Mouse (Mus musculus) ES-E14 (cell line): ENCODE measurements around the gene Cux1. TPM values are rescaled to one million over a fixed set of nuclear protein-coding genes. Genes with fewer than 3 reads are reported as not detected.
A peak's percentile ranks its signal among the peaks of the same experiment; 100 is the strongest.

Experiments used
- DNase-seq: peaks from one replicate; pipeline ENCODE4 v3.0.0-alpha.2; 2013; ENCODE audit warnings: low read depth, low spot score
- H3K27ac ChIP-seq: 2 replicates; pipeline ENCODE4 v1.5.1; 2012; ENCODE audit warnings: low read depth, mild to moderate bottlenecking, low read length, moderate library complexity, mixed read lengths; ENCODE audit not compliant: poor library complexity, insufficient read depth, severe bottlenecking
- H3K36me3 ChIP-seq: 2 replicates; pipeline ENCODE4 v1.6.1; 2012; ENCODE audit warnings: mild to moderate bottlenecking, low read length, moderate library complexity, mixed read lengths; ENCODE audit not compliant: control insufficient read depth, poor library complexity, insufficient read depth, severe bottlenecking
- H3K4me1 ChIP-seq, 2 experiments: fragments of 150-350 bp in 1 of 2; sonication (generic) in 1 of 2; 2 replicates each; pipeline ENCODE4 v1.6.1; 2012; ENCODE audit warnings: low read length in 2 of 2, mild to moderate bottlenecking in 1 of 2, mixed read lengths in 1 of 2; ENCODE audit not compliant: control insufficient read depth in 2 of 2, insufficient read depth in 2 of 2, poor library complexity in 1 of 2
- H3K4me3 ChIP-seq, 2 experiments: fragments of 150-350 bp in 1 of 2; sonication (generic) in 1 of 2; 2 replicates each; pipeline ENCODE4 v1.5.1; 2012; ENCODE audit warnings: low read length in 2 of 2, low read depth in 1 of 2, mild to moderate bottlenecking in 1 of 2, mixed read lengths in 1 of 2; ENCODE audit not compliant: insufficient read depth in 1 of 2, poor library complexity in 1 of 2, severe bottlenecking in 1 of 2
- H3K9ac ChIP-seq: 2 replicates; pipeline ENCODE4 v1.6.1; 2012; ENCODE audit warnings: low read depth, mild to moderate bottlenecking, low read length, mixed read lengths; ENCODE audit not compliant: poor library complexity, insufficient read depth, severe bottlenecking
- H3K9me3 ChIP-seq: fragments of 150-350 bp; sonication (generic); 2 replicates; pipeline ENCODE4 v1.6.1; 2012; ENCODE audit warnings: low read depth, mild to moderate bottlenecking, low read length; ENCODE audit not compliant: control insufficient read depth, insufficient read depth
- CHD2 ChIP-seq: IDR thresholded peaks from 2 replicates; pipeline ENCODE4 v1.6.1; 2014; ENCODE audit warnings: mild to moderate bottlenecking, low read depth, low read length, inconsistent platforms
- HCFC1 ChIP-seq: IDR thresholded peaks from 2 replicates; pipeline ENCODE4 v1.6.1; 2012; ENCODE audit warnings: low read length, inconsistent platforms, borderline replicate concordance; ENCODE audit not compliant: insufficient read depth
- MAFK ChIP-seq: IDR thresholded peaks from 2 replicates; pipeline ENCODE4 v1.6.1; 2014; ENCODE audit warnings: mild to moderate bottlenecking, low read depth, low read length, inconsistent platforms; ENCODE audit not compliant: insufficient read depth
- ZC3H11A ChIP-seq: IDR thresholded peaks from 2 replicates; pipeline ENCODE4 v1.6.1; 2012; ENCODE audit warnings: low read depth, mild to moderate bottlenecking, inconsistent platforms, low read length, borderline replicate concordance
- ZNF384 ChIP-seq: IDR thresholded peaks from 2 replicates; pipeline ENCODE4 v1.6.1; 2012; ENCODE audit warnings: low read depth, low read length, inconsistent platforms
- in situ Hi-C, 2 experiments: fragments of 600-800 bp; cut with MboI; formaldehyde crosslinking; loops; one replicate each; pipeline ENCODE4 v1.15.1; 2025; ENCODE audit warnings: low sequenced_read_pairs in 2 of 2, inconsistent platforms in 1 of 2; ENCODE audit not compliant: unreplicated experiment in 2 of 2
- total RNA-seq: library from RNA; depleted of rRNA; stranded (reverse); fragments of 300-350 nt; gene quantifications from 2 replicates; pipeline ENCODE4 v1.2.3, GENCODE M21; 2012

The Cux1 gene
- total RNA-seq, 1 experiment, result 23.6 TPM

- H3K27ac ChIP-seq, result no peak overlapping the region
- TF ChIP-seq HCFC1, result no peak
- TF ChIP-seq ZC3H11A, result no peak
- TF ChIP-seq ZNF384, result no peak
- no peak for TF ChIP-seq MAFK
- TF ChIP-seq CHD2, result no peak
- no peak overlapping the region for H3K4me3 ChIP-seq
- no peaks in the 10 kb centered on the region for H3K36me3 ChIP-seq
- no peak overlapping the region for H3K9ac ChIP-seq
- peaks cover 1 to 20% of the 10 kb centered on the region in 2 experiments; a peak in 2 of 4 replicates for H3K4me1 ChIP-seq
- H3K9me3 ChIP-seq, result no peaks in the 10 kb centered on the region
- DNase-seq, result no peak
- in situ Hi-C loops, result no loop called here
These were observed 173.7 kb downstream of the Cux1 start for GRCm38 (mm10) chr5:136393621-136394020.

- in situ Hi-C loops, result no loop called here
These were observed 180.5 kb downstream of the Cux1 start for GRCm38 (mm10) chr5:136386757-136387156.

GRCm38 (mm10) chr5:136385161-136385560 is 182.1 kb downstream of the Cux1 start:
- no peaks in the 10 kb centered on the region for H3K9me3 ChIP-seq
- no peak for TF ChIP-seq HCFC1
- TF ChIP-seq ZNF384, result no peak
- TF ChIP-seq MAFK, result no peak
- no peak for TF ChIP-seq CHD2
- no peak for TF ChIP-seq ZC3H11A

More at GRCm38 (mm10) chr5:136386757-136387156, 180.5 kb downstream of the Cux1 start:
- no peak overlapping the region for H3K27ac ChIP-seq
- no peak overlapping the region for H3K4me3 ChIP-seq
- no peak for DNase-seq
- no peaks in the 10 kb centered on the region for H3K9me3 ChIP-seq
- no peaks in the 10 kb centered on the region for H3K4me1 ChIP-seq
- TF ChIP-seq MAFK (no peak), ZNF384 (peak; percentile 83)
- H3K9ac ChIP-seq, result no peak overlapping the region
- no peaks in the 10 kb centered on the region; the same call in 1 of the 2 replicates for H3K36me3 ChIP-seq

GRCm38 (mm10) chr5:136382261-136383005 is 184.9 kb downstream of the Cux1 start:
- TF ChIP-seq MAFK (no peak), HCFC1 (no peak)

More at GRCm38 (mm10) chr5:136385161-136385560, 182.1 kb downstream of the Cux1 start:
- Histone ChIP-seq H3K36me3 (no peaks in the 10 kb centered on the region; the same call in 1 of the 2 replicates), H3K9ac (no peak overlapping the region), H3K27ac (no peak overlapping the region), H3K4me1 (no peaks in the 10 kb centered on the region), H3K4me3 (no peak overlapping the region)
- in situ Hi-C loops, result no loop called here
- no peak for DNase-seq

GRCm38 (mm10) chr5:136379405-136379804 is 187.9 kb downstream of the Cux1 start:
- 0 out of 2 replicates have a peak, but pooled peaks have one; percentile 46 for TF ChIP-seq ZNF384
- no peak for TF ChIP-seq CHD2
- no peak for TF ChIP-seq MAFK
- Histone ChIP-seq H3K9me3 (no peaks in the 10 kb centered on the region), H3K9ac (no peak overlapping the region), H3K27ac (no peak overlapping the region), H3K4me1 (no peaks in the 10 kb centered on the region), H3K4me3 (no peak overlapping the region), H3K36me3 (no peaks in the 10 kb centered on the region; the same call in 1 of the 2 replicates)
- in situ Hi-C loops, result no loop called here
- peak; percentile 8 for DNase-seq

More at GRCm38 (mm10) chr5:136382261-136383005, 184.9 kb downstream of the Cux1 start:
- H3K9me3 ChIP-seq, result no peaks in the 10 kb centered on the region
- no peak overlapping the region for H3K4me3 ChIP-seq
- H3K36me3 ChIP-seq, result no peaks in the 10 kb centered on the region; the same call in 1 of the 2 replicates
- no peak overlapping the region for H3K9ac ChIP-seq
- no peaks in the 10 kb centered on the region for H3K4me1 ChIP-seq
- H3K27ac ChIP-seq, result no peak overlapping the region
- in situ Hi-C loops, result no loop called here
- DNase-seq, result no peak
